Mouse (Mus musculus): Measurements from ENCODE around the gene Apobec3. TPM values are rescaled to one million over a fixed set of nuclear protein-coding genes. Genes with fewer than 3 reads are reported as not detected.
"Not testable (repeated sequence)": the region's sequence is repeated elsewhere in the genome, so short reads cannot be mapped to it uniquely, and the experiment has no call there.

Gene Apobec3
- total RNA-seq, 2 experiments from 2014 or later: 2.3 to 4.0 TPM

- no peak for DNase-seq
These were observed 36.9 kb downstream of the Apobec3 start for GRCm38 (mm10) chr15:79928316-79928715.

GRCm38 (mm10) chr15:79928736-79929135 is 37.3 kb downstream of the Apobec3 start:
- DNase-seq: no peak

- no peak for DNase-seq
These were observed 38.3 kb downstream of the Apobec3 start for GRCm38 (mm10) chr15:79929734-79930133.

GRCm38 (mm10) chr15:79931496-79932141 is 40.2 kb downstream of the Apobec3 start:
- DNase-seq: no peak

DNA sequence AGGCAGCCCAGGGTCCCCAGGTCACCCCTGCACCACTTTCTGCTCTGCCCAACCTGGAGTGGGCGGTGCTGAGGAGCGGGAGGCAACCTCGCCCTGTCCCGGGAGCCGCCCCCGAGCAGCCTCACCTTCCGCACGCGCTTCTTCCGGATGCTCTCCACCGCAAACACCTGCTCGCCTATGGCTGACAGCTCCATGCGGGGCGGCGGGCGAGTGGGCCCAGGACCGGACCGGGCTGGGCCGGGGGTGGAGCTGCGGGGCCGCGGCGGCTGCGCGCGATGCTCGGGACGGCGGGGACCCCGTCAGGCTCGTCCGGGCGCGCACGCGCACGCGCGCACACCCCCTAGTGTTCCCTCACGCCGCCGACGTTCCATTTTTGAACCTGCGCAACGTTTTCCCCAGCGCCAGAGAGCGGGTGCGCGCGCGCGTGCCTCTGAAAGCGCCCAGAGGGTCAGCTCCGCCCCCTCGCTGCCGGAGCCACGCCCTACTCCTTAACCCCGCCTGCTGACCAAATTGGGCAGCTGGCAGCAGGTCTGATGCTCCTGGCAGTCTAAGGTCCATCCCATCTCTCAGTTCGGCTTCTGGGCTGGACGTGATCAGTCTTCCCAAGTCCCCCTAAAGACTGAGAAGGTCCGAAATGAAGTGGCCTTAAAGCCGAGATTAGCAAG is 41.0 kb downstream of the Apobec3 start:
- peak; percentile 88 for DNase-seq

DNA sequence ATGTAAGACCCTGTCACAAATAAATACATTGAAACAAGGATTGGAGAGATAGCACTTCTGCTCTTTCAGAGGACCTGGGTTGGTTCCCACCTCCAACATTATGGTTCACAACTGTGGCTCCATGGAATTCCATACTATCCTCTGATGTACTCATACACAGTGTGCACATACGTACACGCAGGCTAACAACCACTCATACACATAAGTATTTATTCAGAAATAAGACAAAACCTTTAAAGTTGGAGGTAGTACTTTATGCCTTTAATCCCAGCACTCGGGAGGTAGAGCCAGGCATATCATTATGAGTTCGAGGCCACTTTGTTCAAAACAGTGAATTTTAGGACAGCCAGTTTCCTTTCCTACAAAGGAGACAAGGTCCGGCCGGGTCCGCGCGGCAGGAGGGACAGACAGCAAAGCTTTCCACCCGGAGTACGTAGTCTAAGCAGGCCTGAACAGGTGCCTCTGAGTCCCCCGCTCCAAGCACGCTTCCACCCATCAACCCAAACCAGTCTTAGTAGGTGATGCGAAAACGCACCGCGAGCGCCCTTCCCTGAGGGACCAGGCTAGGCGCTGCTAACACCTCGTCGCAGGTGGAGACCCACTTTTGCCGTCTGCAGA is 41.7 kb downstream of the Apobec3 start:
- DNase-seq: no peak

GRCm38 (mm10) chr15:79933670-79934514 is 42.4 kb downstream of the Apobec3 start:
- no peak for DNase-seq

DNA sequence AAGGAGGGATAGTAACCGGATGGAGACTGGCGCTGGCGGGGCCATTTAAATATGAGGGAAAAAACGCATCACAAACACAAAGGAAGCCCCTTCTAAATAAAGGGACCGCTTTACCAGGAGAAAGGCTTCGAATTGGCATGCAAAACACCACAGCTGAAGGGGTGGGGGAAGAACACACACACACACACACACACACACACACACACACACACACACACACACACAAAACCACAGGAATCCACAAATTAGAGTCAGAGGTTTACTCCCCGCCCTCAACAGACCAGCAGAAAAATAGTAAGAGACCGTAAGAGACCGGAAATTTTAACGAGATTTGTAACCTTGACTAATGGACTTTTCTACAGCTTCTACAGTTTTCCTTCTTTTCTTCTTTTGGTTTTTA is 43.3 kb downstream of the Apobec3 start:
- no peak for DNase-seq

DNA sequence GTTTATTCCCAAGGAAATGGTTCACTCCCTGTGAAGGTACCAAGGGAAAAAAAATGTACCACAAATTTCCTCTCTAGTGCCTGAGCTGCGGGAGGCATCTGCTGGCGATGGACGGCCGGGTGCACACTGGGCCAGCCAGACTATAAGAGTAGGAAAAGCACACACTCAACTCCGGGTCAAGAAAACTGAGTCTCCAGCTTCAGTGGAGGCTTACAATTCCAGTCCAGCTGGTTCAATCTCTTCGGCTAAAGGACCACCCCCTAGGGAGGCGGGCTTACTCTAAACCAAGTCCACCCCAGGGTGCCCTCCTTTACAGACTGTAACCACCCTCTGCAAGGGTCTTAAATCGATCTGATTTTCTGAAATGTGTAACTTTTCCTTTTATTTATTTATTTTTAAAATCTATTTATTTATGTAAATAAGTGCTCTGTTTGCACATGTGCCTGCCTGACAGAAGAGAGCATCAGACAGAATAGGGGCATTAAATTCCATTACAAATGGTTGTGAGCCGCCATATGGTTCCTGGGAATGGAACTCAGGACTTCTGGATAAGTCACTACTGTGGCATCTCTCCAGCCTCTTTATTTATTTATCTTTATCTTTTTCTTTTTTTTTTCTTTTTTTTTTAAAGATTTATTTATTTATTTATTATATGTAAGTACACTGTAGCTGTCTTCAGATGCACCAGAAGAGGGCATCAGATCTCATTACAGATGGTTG is 44.4 kb downstream of the Apobec3 start:
- DNase-seq: no peak

DNA sequence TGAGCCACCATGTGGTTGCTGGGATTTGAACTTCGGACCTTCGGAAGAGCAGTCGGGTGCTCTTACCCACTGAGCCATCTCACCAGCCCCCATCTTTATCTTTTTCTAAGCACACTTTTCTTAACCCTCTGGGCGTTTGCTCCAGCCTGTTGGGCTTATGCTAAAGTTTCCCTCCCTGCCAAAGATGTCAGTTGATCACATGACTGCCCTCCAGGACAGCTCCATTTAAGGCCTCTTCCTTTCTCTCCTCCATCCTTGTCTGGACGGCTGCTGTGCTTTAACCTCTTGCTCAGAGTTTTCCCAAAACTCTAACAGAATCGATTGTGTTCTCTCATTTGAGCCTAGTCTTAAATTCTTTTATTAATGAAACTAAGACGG is 44.9 kb downstream of the Apobec3 start:
- no peak for DNase-seq

GRCm38 (mm10) chr15:79939020-79939419 is 47.6 kb downstream of the Apobec3 start:
- DNase-seq: no peak

DNA sequence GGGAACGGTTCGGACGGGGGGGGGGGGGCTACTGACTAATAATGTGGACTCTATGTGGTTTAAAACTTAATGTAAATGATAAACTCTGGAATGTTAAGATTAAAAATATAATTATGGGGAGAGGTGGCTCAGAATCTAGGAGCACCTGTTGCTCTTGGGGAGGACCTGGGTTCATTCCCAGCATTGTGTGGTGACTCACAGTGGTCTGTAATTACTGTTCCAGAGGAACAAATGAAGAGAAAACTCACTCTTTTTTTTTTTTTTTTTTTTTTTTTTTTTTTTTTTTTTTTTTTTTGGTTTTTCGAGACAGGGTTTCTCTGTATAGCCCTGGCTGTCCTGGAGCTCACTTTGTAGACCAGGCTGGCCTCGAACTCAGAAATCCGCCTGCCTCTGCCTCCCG is 48.0 kb downstream of the Apobec3 start:
- DNase-seq: not testable (repeated sequence)

DNA sequence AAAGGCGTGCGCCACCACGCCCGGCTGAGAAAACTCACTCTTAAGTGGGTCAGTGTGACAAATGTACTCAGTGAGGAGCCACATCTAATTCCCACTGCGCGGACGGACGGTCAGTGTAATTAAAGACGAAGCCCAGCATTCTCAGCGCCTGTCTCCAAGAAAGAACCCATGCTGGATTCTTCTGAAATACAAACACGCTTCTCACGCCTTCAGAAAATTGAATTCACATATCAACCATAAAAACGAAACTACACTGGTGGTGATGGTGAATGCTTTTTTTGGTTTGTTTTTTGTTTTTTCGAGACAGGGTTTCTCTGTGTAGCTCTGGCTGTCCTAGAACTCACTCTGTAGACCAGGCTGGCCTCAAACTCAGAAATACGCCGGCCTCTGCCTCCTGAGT is 48.5 kb downstream of the Apobec3 start:
- DNase-seq: no peak

GRCm38 (mm10) chr15:79940932-79941331 is 49.5 kb downstream of the Apobec3 start:
- peak; percentile 4 for DNase-seq

DNA sequence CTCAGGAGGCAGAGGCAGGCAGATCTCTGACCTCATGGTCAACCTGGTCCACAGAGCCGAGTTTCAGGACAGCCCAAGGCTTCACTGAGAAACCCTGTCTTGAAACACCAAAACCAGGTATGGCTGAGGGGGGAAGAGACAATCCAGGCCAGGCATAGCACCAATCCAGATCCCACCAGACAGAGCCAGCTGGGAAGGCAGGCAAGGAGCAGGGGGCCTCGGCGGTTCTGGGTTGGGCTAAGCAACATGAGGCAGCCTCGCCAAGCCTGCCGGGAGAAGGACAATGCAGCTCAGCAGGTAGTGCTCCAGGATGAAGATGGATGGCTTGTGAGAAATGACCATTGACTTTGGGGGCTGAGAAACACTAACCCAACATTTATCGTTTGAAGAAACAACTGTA is 51.1 kb downstream of the Apobec3 start:
- no peak for DNase-seq

GRCm38 (mm10) chr15:79943584-79943983 is 52.1 kb downstream of the Apobec3 start:
- DNase-seq: no peak

DNA sequence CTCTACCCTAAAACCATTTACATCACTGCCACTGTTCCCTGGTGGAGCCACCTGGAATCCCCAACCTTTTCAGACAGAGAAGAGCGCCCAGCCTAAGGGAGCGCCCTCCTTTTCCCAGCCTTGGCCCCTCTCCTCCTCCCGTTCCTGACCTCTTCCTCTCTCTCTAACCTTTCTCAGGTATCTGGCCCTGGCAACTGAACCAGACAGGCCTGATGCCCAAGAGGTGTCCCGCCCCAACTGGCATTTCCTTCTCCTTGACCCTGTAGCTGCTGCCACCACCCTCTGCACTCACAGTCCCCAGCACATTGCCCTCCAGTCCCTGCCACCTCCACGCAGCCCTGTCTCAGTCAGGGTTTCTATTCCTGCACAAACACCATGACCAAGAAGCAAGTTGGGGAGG is 53.5 kb downstream of the Apobec3 start:
- peak; percentile 64 for DNase-seq

GRCm38 (mm10) chr15:79946022-79946421 is 54.6 kb downstream of the Apobec3 start:
- peak; percentile 79 for DNase-seq

DNA sequence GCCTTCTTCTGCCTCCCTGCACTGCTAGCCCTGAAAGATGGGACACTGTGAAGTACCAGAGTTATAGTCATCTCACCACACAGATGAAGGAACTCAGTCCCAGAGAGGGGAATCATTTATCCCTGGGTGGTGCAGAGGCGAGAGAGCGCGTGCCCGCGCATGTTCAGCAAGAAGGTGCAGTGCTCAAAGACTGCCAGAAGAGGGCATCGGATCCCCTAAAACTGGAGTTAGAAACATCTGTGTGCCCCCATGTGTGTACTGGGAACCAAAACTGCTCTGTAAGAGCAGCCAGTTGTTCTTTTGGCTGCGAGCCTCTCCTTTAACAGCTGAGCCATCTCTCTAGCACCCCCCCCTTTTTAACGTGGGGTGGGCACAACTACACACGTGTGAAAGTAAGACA is 55.3 kb downstream of the Apobec3 start:
- no peak for DNase-seq

DNA sequence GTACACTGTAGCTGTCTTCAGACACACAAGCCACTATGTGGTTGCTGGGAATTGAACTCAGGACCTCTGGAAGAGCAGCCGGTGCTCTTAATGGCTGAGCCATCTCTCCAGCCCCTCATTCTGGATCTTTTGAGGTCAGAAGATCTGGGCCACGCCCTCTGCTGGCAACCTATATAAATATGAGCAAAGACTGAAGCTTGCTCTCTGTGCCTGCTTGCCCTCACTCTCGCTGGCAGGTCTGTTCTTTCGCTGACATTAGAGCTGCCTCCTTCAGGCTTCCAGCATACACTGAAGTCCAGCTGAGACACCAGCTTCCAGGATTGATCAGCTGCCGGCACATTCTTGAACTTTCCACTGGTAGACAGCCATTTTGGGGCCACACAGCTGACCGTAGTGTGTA is 56.2 kb downstream of the Apobec3 start:
- no peak for DNase-seq

GRCm38 (mm10) chr15:79950250-79951025 is 59.0 kb downstream of the Apobec3 start:
- DNase-seq: peak; percentile 63
